Mouse (Mus musculus): ENCODE data around the gene Lpcat1. TPM values are rescaled to one million over a fixed set of nuclear protein-coding genes. Genes with fewer than 3 reads are reported as not detected.

Lpcat1 gene
- total and polyA plus RNA-seq, 3 experiments, result 0.05 to 42.1 TPM; not detected in 1

- Histone ChIP-seq H3K4me1 (ENCODE audit: insufficient read depth, low read depth, low read length) (no peaks in the 10 kb centered on the region), H3K27me3 (ENCODE audit: insufficient read depth, low read length) (peaks cover 3% of the 10 kb centered on the region; the same call in 1 of the 2 replicates), H3K9me3 (replicated peaks) (peaks cover 16% of the 10 kb centered on the region), H3K4me3 (ENCODE audit: low read depth, low read length) (no peak overlapping the region), H3K36me3 (replicated peaks) (no peaks in the 10 kb centered on the region)
- DNase-seq (ENCODE audit: low spot score) (no peak), ATAC-seq (ENCODE audit: extremely low read depth, insufficient number of reproducible peaks, low FRiP score, poor library complexity, severe bottlenecking) (no peak)
- no peak for TF ChIP-seq CTCF (IDR thresholded peaks at IDR 0.05; ENCODE audit: low read depth, low read length)
- no peak for TF ChIP-seq GATA2 (IDR thresholded peaks at IDR 0.05; ENCODE audit: borderline replicate concordance, low read depth, low read length)
- no peak for TF ChIP-seq POLR2AphosphoS5 (IDR thresholded peaks at IDR 0.05; ENCODE audit: insufficient replicate concordance, low read depth, low read length)
- no peak for TF ChIP-seq GATA1 (IDR thresholded peaks at IDR 0.05; ENCODE audit: borderline replicate concordance, low read length)
- TF ChIP-seq TAL1 (conservative IDR thresholded peaks at IDR 0.05; ENCODE audit: low read depth, low read length), result no peak
Observed at GRCm38 (mm10) chr13:73443093-73443821, 23.7 kb upstream of the Lpcat1 start.

- Histone ChIP-seq H3K9me3 (replicated peaks) (peaks cover 16% of the 10 kb centered on the region), H3K4me1 (ENCODE audit: insufficient read depth, low read depth, low read length) (no peaks in the 10 kb centered on the region), H3K4me3 (ENCODE audit: low read depth, low read length) (no peak overlapping the region), H3K36me3 (replicated peaks) (no peaks in the 10 kb centered on the region), H3K27me3 (ENCODE audit: insufficient read depth, low read length) (peaks cover 3% of the 10 kb centered on the region; the same call in 1 of the 2 replicates)
- no peak for DNase-seq (ENCODE audit: low spot score)
- TF ChIP-seq POLR2AphosphoS5 (IDR thresholded peaks at IDR 0.05; ENCODE audit: insufficient replicate concordance, low read depth, low read length) (no peak), GATA1 (IDR thresholded peaks at IDR 0.05; ENCODE audit: borderline replicate concordance, low read length) (no peak), CTCF (IDR thresholded peaks at IDR 0.05; ENCODE audit: low read depth, low read length) (no peak), TAL1 (conservative IDR thresholded peaks at IDR 0.05; ENCODE audit: low read depth, low read length) (no peak), GATA2 (IDR thresholded peaks at IDR 0.05; ENCODE audit: borderline replicate concordance, low read depth, low read length) (no peak)
- no peak for ATAC-seq (ENCODE audit: extremely low read depth, insufficient number of reproducible peaks, low FRiP score, poor library complexity, severe bottlenecking)
Observed at GRCm38 (mm10) chr13:73445087-73445486, 21.9 kb upstream of the Lpcat1 start.

- TF ChIP-seq GATA1 (IDR thresholded peaks at IDR 0.05; ENCODE audit: borderline replicate concordance, low read length) (no peak), CTCF (IDR thresholded peaks at IDR 0.05; ENCODE audit: low read depth, low read length) (no peak), TAL1 (conservative IDR thresholded peaks at IDR 0.05; ENCODE audit: low read depth, low read length) (no peak), GATA2 (IDR thresholded peaks at IDR 0.05; ENCODE audit: borderline replicate concordance, low read depth, low read length) (no peak), POLR2AphosphoS5 (IDR thresholded peaks at IDR 0.05; ENCODE audit: insufficient replicate concordance, low read depth, low read length) (no peak)
- ATAC-seq (ENCODE audit: extremely low read depth, insufficient number of reproducible peaks, low FRiP score, poor library complexity, severe bottlenecking) (no peak), DNase-seq (ENCODE audit: low spot score) (no peak)
- peaks cover 3% of the 10 kb centered on the region; the same call in 1 of the 2 replicates for H3K27me3 ChIP-seq (ENCODE audit: insufficient read depth, low read length)
- H3K9me3 ChIP-seq (replicated peaks), result peaks cover 16% of the 10 kb centered on the region
- no peak overlapping the region for H3K4me3 ChIP-seq (ENCODE audit: low read depth, low read length)
- no peaks in the 10 kb centered on the region for H3K4me1 ChIP-seq (ENCODE audit: insufficient read depth, low read depth, low read length)
- H3K36me3 ChIP-seq (replicated peaks), result no peaks in the 10 kb centered on the region
Observed at GRCm38 (mm10) chr13:73446076-73446475, 20.9 kb upstream of the Lpcat1 start.

- Histone ChIP-seq H3K27me3 (ENCODE audit: insufficient read depth, low read length) (peaks cover 3% of the 10 kb centered on the region; the same call in 1 of the 2 replicates), H3K9me3 (replicated peaks) (peaks cover 18% of the 10 kb centered on the region), H3K36me3 (replicated peaks) (no peaks in the 10 kb centered on the region), H3K4me1 (ENCODE audit: insufficient read depth, low read depth, low read length) (no peaks in the 10 kb centered on the region), H3K4me3 (ENCODE audit: low read depth, low read length) (no peak overlapping the region)
- DNase-seq (ENCODE audit: low spot score) (no peak), ATAC-seq (ENCODE audit: extremely low read depth, insufficient number of reproducible peaks, low FRiP score, poor library complexity, severe bottlenecking) (no peak)
- TF ChIP-seq TAL1 (conservative IDR thresholded peaks at IDR 0.05; ENCODE audit: low read depth, low read length), result no peak
- TF ChIP-seq GATA2 (IDR thresholded peaks at IDR 0.05; ENCODE audit: borderline replicate concordance, low read depth, low read length), result no peak
- TF ChIP-seq CTCF (IDR thresholded peaks at IDR 0.05; ENCODE audit: low read depth, low read length), result no peak
- TF ChIP-seq POLR2AphosphoS5 (IDR thresholded peaks at IDR 0.05; ENCODE audit: insufficient replicate concordance, low read depth, low read length), result no peak
- TF ChIP-seq GATA1 (IDR thresholded peaks at IDR 0.05; ENCODE audit: borderline replicate concordance, low read length), result no peak
Observed at GRCm38 (mm10) chr13:73446494-73446893, 20.5 kb upstream of the Lpcat1 start.

- no peak for TF ChIP-seq GATA1 (IDR thresholded peaks at IDR 0.05; ENCODE audit: borderline replicate concordance, low read length)
- TF ChIP-seq CTCF (IDR thresholded peaks at IDR 0.05; ENCODE audit: low read depth, low read length), result no peak
- no peak for TF ChIP-seq POLR2AphosphoS5 (IDR thresholded peaks at IDR 0.05; ENCODE audit: insufficient replicate concordance, low read depth, low read length)
- TF ChIP-seq TAL1 (conservative IDR thresholded peaks at IDR 0.05; ENCODE audit: low read depth, low read length), result no peak
- no peak for TF ChIP-seq GATA2 (IDR thresholded peaks at IDR 0.05; ENCODE audit: borderline replicate concordance, low read depth, low read length)
- DNase-seq (ENCODE audit: low spot score) (no peak), ATAC-seq (ENCODE audit: extremely low read depth, insufficient number of reproducible peaks, low FRiP score, poor library complexity, severe bottlenecking) (no peak)
- no peaks in the 10 kb centered on the region for H3K36me3 ChIP-seq (replicated peaks)
- no peak overlapping the region for H3K4me3 ChIP-seq (ENCODE audit: low read depth, low read length)
- H3K4me1 ChIP-seq (ENCODE audit: insufficient read depth, low read depth, low read length), result no peaks in the 10 kb centered on the region
- H3K9me3 ChIP-seq (replicated peaks), result peaks cover 15% of the 10 kb centered on the region
- peaks cover 3% of the 10 kb centered on the region; the same call in 1 of the 2 replicates for H3K27me3 ChIP-seq (ENCODE audit: insufficient read depth, low read length)
Observed at GRCm38 (mm10) chr13:73446943-73447342, 20.1 kb upstream of the Lpcat1 start.

GRCm38 (mm10) chr13:73447478-73447877, 19.5 kb upstream of the Lpcat1 start:
- H3K27me3 ChIP-seq (ENCODE audit: insufficient read depth, low read length), result peaks cover 3% of the 10 kb centered on the region; the same call in 1 of the 2 replicates
- H3K4me1 ChIP-seq (ENCODE audit: insufficient read depth, low read depth, low read length), result no peaks in the 10 kb centered on the region

More at GRCm38 (mm10) chr13:73447478-73447877, 19.5 kb upstream of the Lpcat1 start:
- Histone ChIP-seq H3K9me3 (replicated peaks) (peaks cover 12% of the 10 kb centered on the region), H3K4me3 (ENCODE audit: low read depth, low read length) (no peak overlapping the region), H3K36me3 (replicated peaks) (no peaks in the 10 kb centered on the region)
- ATAC-seq (ENCODE audit: extremely low read depth, insufficient number of reproducible peaks, low FRiP score, poor library complexity, severe bottlenecking), result no peak
- TF ChIP-seq TAL1 (conservative IDR thresholded peaks at IDR 0.05; ENCODE audit: low read depth, low read length), result no peak
- TF ChIP-seq GATA2 (IDR thresholded peaks at IDR 0.05; ENCODE audit: borderline replicate concordance, low read depth, low read length), result no peak
- no peak for TF ChIP-seq CTCF (IDR thresholded peaks at IDR 0.05; ENCODE audit: low read depth, low read length)
- TF ChIP-seq POLR2AphosphoS5 (IDR thresholded peaks at IDR 0.05; ENCODE audit: insufficient replicate concordance, low read depth, low read length), result no peak
- no peak for TF ChIP-seq GATA1 (IDR thresholded peaks at IDR 0.05; ENCODE audit: borderline replicate concordance, low read length)
- no peak for DNase-seq (ENCODE audit: low spot score)
